27 mouse cellular contexts compared by ENCODE assay signal in genomic region chr4:98166379-98166778, GRCm38 (mm10).
DNase-seq lines count a peak whose midpoint lies in the region; ATAC-seq lines count a peak whose summit lies in the region.
"Had no signal": no experiment of that assay in that cellular context is flagged by ENCODE, and none has a peak within 500 bp of the region (broad histone marks: within the 10 kb centered on the region; RNA-seq: fewer than 3 reads in every experiment).

No protein-coding gene starts in this region.

- DNase-seq in forebrain, embryonic 11.5 days (ENCODE audit: low spot score), result no peak
- no peak for DNase-seq in heart, postnatal 36 days
- no peak for DNase-seq in midbrain, embryonic 14.5 days
- DNase-seq in midbrain, embryonic 10.5 days (ENCODE audit: low spot score), result no peak
- peak; percentile 12 for DNase-seq in R1 (ENCODE audit: low read depth, low spot score)
- no peak for DNase-seq in left cerebral cortex, postnatal 10 days (ENCODE audit: extremely low spot score in 1 of 2, low spot score in 2 of 2)
- DNase-seq: adrenal gland, postnatal 25 days; cerebellum, adult 18-20 months; cerebellum, postnatal 10 days; gastrocnemius, postnatal 14 days; heart, postnatal 4 days; kidney, adult 9 months; layer of hippocampus, postnatal 36 days; liver, embryonic 13.5 days; lung, adult 18-20 months; right cerebral cortex, adult 18-20 months; right cerebral cortex, postnatal 4 days; thymus, postnatal 4 days had no signal

- H3K27me3 ChIP-seq in forebrain, embryonic 11.5 days (ENCODE audit: control insufficient read depth, insufficient read depth, low read length), result no peaks in the 10 kb centered on the region
- no peaks in the 10 kb centered on the region for H3K27me3 ChIP-seq in forebrain, embryonic 15.5 days
- H3K27me3 ChIP-seq in heart, embryonic 12.5 days (replicated peaks), result no peaks in the 10 kb centered on the region
- no peaks in the 10 kb centered on the region for H3K27me3 ChIP-seq in midbrain, embryonic 14.5 days (ENCODE audit: control insufficient read depth, insufficient read depth, low read length)
- no peaks in the 10 kb centered on the region for H3K27me3 ChIP-seq in midbrain, embryonic 10.5 days (ENCODE audit: low read depth, poor library complexity, severe bottlenecking)
- H3K27me3 ChIP-seq: hindbrain, embryonic 13.5 days; limb, embryonic 15.5 days; liver, embryonic 13.5 days had no signal

- ATAC-seq in forebrain, embryonic 11.5 days (replicated peaks; ENCODE audit: low FRiP score), result no peak; the same call in 1 of the 2 replicates
- no peak for ATAC-seq in forebrain, embryonic 15.5 days (replicated peaks)
- no peak for ATAC-seq in heart, embryonic 12.5 days (ENCODE audit: insufficient number of reproducible peaks, low FRiP score)
- ATAC-seq in midbrain, embryonic 14.5 days (ENCODE audit: low FRiP score, low TSS enrichment), result no peak
- ATAC-seq: intestine, embryonic 16.5 days; lung, postnatal 0 days had no signal

- H3K4me1 ChIP-seq in forebrain, embryonic 11.5 days (replicated peaks; ENCODE audit: control insufficient read depth, insufficient read depth, low read length), result 0 out of 2 replicates have a peak, but pooled peaks cover 2% of the 10 kb centered on the region
- H3K4me1 ChIP-seq in forebrain, embryonic 15.5 days, result no peaks in the 10 kb centered on the region
- H3K4me1 ChIP-seq in heart, embryonic 12.5 days (replicated peaks), result peaks cover 5% of the 10 kb centered on the region; the same call in 1 of the 2 replicates
- H3K4me1 ChIP-seq in midbrain, embryonic 14.5 days (ENCODE audit: control insufficient read depth, insufficient read depth, low read length), result no peaks in the 10 kb centered on the region
- 0 out of 2 replicates have a peak, but pooled peaks cover 5% of the 10 kb centered on the region for H3K4me1 ChIP-seq in midbrain, embryonic 10.5 days
- H3K4me1 ChIP-seq: limb, embryonic 10.5 days; limb, embryonic 15.5 days; liver, embryonic 13.5 days had no signal

- peak overlapping the region; percentile 20; the same call in 1 of the 2 replicates for H3K27ac ChIP-seq in forebrain, embryonic 11.5 days (ENCODE audit: low read depth, low read length)
- H3K27ac ChIP-seq in forebrain, embryonic 15.5 days (replicated peaks), result no peak overlapping the region
- peak overlapping the region; percentile 23; the same call in 1 of the 2 replicates for H3K27ac ChIP-seq in heart, embryonic 12.5 days (ENCODE audit: poor library complexity, severe bottlenecking)
- 0 out of 2 replicates have a peak overlapping the region, but pooled peaks have one; percentile 20 for H3K27ac ChIP-seq in midbrain, embryonic 14.5 days (replicated peaks; ENCODE audit: low read depth, low read length)
- no peak overlapping the region for H3K27ac ChIP-seq in midbrain, embryonic 10.5 days (replicated peaks)
- H3K27ac ChIP-seq: hindbrain, embryonic 13.5 days; limb, embryonic 10.5 days; limb, embryonic 15.5 days; liver, embryonic 13.5 days; macrophage; stomach, postnatal 0 days had no signal

- intact Hi-C loops in heart, postnatal 36 days (cut with DNase I), result no loop called here
- intact Hi-C loops in left cerebral cortex, postnatal 10 days (cut with DNase I), result no loop called here

- WGBS in forebrain, embryonic 11.5 days, result 36% methylated on average over 3 of the region's 3 CpGs
- WGBS in forebrain, embryonic 15.5 days, result 41% methylated on average over 3 of the region's 3 CpGs
- 61% methylated on average over 3 of the region's 3 CpGs for WGBS in heart, embryonic 12.5 days
- WGBS in midbrain, embryonic 14.5 days, result 39% methylated on average over 3 of the region's 3 CpGs
- 58% methylated on average over 3 of the region's 3 CpGs for WGBS in midbrain, embryonic 10.5 days

- no peak overlapping the region for H3K4me2 ChIP-seq in forebrain, embryonic 11.5 days (ENCODE audit: low read depth, low read length, severe bottlenecking)
- H3K4me2 ChIP-seq in forebrain, embryonic 15.5 days (replicated peaks), result no peak overlapping the region
- H3K4me2 ChIP-seq in heart, embryonic 12.5 days, result no peak overlapping the region
- H3K4me2 ChIP-seq in midbrain, embryonic 14.5 days (ENCODE audit: low read length), result no peak overlapping the region
- H3K4me2 ChIP-seq: hindbrain, embryonic 13.5 days; limb, embryonic 15.5 days; liver, embryonic 13.5 days had no signal

- H3K4me3 ChIP-seq in forebrain, embryonic 11.5 days (ENCODE audit: low read depth, low read length), result no peak overlapping the region
- H3K4me3 ChIP-seq in forebrain, embryonic 15.5 days, result no peak overlapping the region
- H3K4me3 ChIP-seq in heart, embryonic 12.5 days, result no peak overlapping the region
- no peak overlapping the region for H3K4me3 ChIP-seq in midbrain, embryonic 14.5 days (replicated peaks; ENCODE audit: low read depth, low read length)
- no peak overlapping the region for H3K4me3 ChIP-seq in midbrain, embryonic 10.5 days
- H3K4me3 ChIP-seq: hindbrain, embryonic 13.5 days; limb, embryonic 10.5 days; limb, embryonic 15.5 days; liver, embryonic 13.5 days had no signal

- no peaks in the 10 kb centered on the region for H3K9me3 ChIP-seq in forebrain, embryonic 11.5 days (ENCODE audit: control insufficient read depth, low read length)
- H3K9me3 ChIP-seq in forebrain, embryonic 15.5 days, result 0 out of 2 replicates have a peak, but pooled peaks cover 7% of the 10 kb centered on the region
- no peaks in the 10 kb centered on the region for H3K9me3 ChIP-seq in heart, embryonic 12.5 days (replicated peaks)
- no peaks in the 10 kb centered on the region; the same call in 1 of the 2 replicates for H3K9me3 ChIP-seq in midbrain, embryonic 14.5 days (ENCODE audit: control insufficient read depth, low read length)
- H3K9me3 ChIP-seq in midbrain, embryonic 10.5 days (replicated peaks), result no peaks in the 10 kb centered on the region
- H3K9me3 ChIP-seq: limb, embryonic 10.5 days; limb, embryonic 15.5 days; liver, embryonic 13.5 days had no signal

- no peak overlapping the region for H3K9ac ChIP-seq in forebrain, embryonic 11.5 days (ENCODE audit: low read length)
- H3K9ac ChIP-seq in forebrain, embryonic 15.5 days (replicated peaks), result no peak overlapping the region
- H3K9ac ChIP-seq in heart, embryonic 12.5 days, result no peak overlapping the region
- no peak overlapping the region for H3K9ac ChIP-seq in midbrain, embryonic 14.5 days (replicated peaks; ENCODE audit: low read length)
- H3K9ac ChIP-seq: hindbrain, embryonic 13.5 days; limb, embryonic 15.5 days; liver, embryonic 13.5 days had no signal

- H3K36me3 ChIP-seq in forebrain, embryonic 11.5 days (ENCODE audit: control insufficient read depth, insufficient read depth, low read length), result no peaks in the 10 kb centered on the region
- no peaks in the 10 kb centered on the region for H3K36me3 ChIP-seq in forebrain, embryonic 15.5 days
- H3K36me3 ChIP-seq in heart, embryonic 12.5 days, result no peaks in the 10 kb centered on the region
- H3K36me3 ChIP-seq in midbrain, embryonic 14.5 days (ENCODE audit: control insufficient read depth, insufficient read depth, low read length), result no peaks in the 10 kb centered on the region
- H3K36me3 ChIP-seq in midbrain, embryonic 10.5 days, result no peaks in the 10 kb centered on the region
- H3K36me3 ChIP-seq: hindbrain, embryonic 13.5 days; limb, embryonic 10.5 days; limb, embryonic 15.5 days; liver, embryonic 13.5 days had no signal

Comparison
In these comparisons a context has a peak if more than half of its experiments do, and no peak if none do; other contexts are left out.
1. H3K27ac ChIP-seq: peak in forebrain, embryonic 11.5 days (single experiment), heart, embryonic 12.5 days (single experiment) and midbrain, embryonic 14.5 days (single experiment); none in forebrain, embryonic 15.5 days (single experiment) and midbrain, embryonic 10.5 days (single experiment).